Mouse (Mus musculus): ENCODE results near the gene Mpp5. TPM values are rescaled to one million over a fixed set of nuclear protein-coding genes. Genes with fewer than 3 reads are reported as not detected.

Mpp5 gene
- polyA plus RNA-seq (2012; rRNA removed) = 5.7 and 7.5 TPM in 2 replicates

DNA sequence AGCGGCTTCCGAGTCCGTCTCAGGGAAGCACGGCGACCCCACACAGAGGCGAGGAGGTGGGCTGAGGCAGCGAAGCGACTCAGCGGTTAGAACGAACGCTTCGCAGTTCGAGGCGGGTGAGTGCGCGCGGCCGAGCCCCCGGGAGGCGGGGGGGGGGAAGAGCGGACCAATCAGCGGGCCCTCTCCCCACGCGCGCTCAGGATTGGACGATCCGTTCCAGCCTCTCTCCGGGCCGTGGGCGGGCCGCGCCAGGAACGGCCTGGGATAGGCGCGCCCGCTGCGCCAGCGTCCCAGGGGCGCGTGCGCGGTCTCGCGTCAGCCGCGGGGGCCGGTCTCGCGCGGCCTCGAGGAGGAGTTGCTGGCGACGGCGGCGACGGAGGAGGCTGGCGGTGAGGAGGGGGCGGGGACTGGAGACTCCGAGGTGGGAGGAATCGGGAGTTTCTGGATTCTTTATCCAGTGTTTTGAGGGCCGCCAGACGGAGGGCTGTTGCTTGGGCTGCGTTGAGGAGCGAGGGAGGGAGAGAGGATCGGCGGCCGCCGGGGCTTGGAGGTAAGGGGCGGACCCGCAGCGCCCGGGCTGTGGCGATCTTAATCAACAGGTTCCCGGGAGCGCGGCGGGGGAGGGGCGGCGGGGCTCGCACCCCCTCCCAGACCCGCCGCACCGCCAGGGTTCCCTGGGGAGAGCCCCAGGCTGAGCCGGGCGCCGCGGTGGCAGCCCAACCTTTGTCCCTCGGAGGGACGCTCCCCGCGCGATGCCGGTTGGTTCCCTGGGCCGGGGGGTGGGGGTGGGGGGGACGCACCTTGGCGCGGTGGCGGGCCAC is at the start of gene Mpp5:
Gene Mpp5, plus strand, starts transcription at position 351 of the 821 bp plus-strand sequence.
- TF ChIP-seq POLR2A (IDR thresholded peaks at IDR 0.05; ENCODE audit: control insufficient read depth, low read depth, low read length) = peak; percentile 93
- no peak for TF ChIP-seq CTCF (IDR thresholded peaks at IDR 0.05; ENCODE audit: control insufficient read depth, insufficient read depth, insufficient replicate concordance, low read depth, low read length)
- Histone ChIP-seq H3K4me1 (ENCODE audit: control insufficient read depth, insufficient read depth, low read length) (no peaks in the 10 kb centered on the region; the same call in none of the 2 replicates), H3K27me3 (ENCODE audit: control insufficient read depth, insufficient read depth, low read length) (no peaks in the 10 kb centered on the region), H3K4me3 (ENCODE audit: control insufficient read depth, low read depth, low read length) (peak within 1 kb of the TSS; percentile 89), H3K36me3 (ENCODE audit: control insufficient read depth, insufficient read depth, low read length) (no peaks in the 10 kb centered on the region), H3K27ac (ENCODE audit: control insufficient read depth, insufficient read depth, low read depth, low read length) (peak within 1 kb of the TSS; percentile 95)

DNA sequence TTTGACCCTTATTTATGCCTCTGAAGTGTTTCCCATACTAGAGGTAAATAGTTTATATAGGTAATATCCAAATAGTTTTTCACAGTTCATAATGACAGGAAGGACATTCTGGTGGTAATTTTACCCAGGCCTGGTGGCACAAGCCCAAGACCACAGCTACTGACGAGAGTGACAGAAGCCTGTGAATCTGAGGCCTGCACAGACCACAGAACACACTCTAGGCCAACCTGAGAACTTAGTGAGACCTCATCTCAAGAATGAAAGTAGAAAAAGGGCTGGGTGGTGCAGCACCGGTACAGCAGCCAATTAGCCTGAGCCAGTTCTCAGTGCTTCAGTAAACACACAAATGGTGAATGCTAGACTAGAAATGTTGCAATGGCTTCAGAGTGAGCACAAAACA is 30.9 kb upstream of the Mpp5 start:
- no peaks in the 10 kb centered on the region for H3K36me3 ChIP-seq (ENCODE audit: control insufficient read depth, insufficient read depth, low read length)
- H3K4me1 ChIP-seq (ENCODE audit: control insufficient read depth, insufficient read depth, low read length) = no peaks in the 10 kb centered on the region
- TF ChIP-seq CTCF (IDR thresholded peaks at IDR 0.05; ENCODE audit: control insufficient read depth, insufficient read depth, insufficient replicate concordance, low read depth, low read length) (no peak), POLR2A (IDR thresholded peaks at IDR 0.05; ENCODE audit: control insufficient read depth, low read depth, low read length) (no peak)
- no peak overlapping the region for H3K27ac ChIP-seq (ENCODE audit: control insufficient read depth, insufficient read depth, low read depth, low read length)
- no peaks in the 10 kb centered on the region for H3K27me3 ChIP-seq (ENCODE audit: control insufficient read depth, insufficient read depth, low read length)
- H3K4me3 ChIP-seq (ENCODE audit: control insufficient read depth, low read depth, low read length) = no peak overlapping the region

DNA sequence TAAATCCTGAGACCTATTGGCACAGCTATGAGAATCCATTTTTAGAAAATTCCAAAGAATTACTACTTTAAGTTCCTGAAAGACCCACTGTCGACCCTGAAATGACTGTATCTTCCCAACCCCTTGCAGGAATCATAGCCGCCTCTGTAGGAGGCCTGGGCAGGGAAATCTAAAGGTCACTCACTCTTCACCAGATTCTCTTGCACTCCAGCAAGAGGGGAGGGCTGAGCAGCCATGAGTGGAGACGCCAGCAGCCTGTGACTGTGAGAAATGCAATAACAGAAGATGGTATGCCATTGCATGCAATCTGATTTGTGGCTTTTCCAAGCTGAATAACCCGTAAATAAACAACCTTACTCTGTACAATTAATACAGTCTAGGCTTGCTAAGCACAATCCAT is 21.0 kb upstream of the Mpp5 start:
- TF ChIP-seq CTCF (IDR thresholded peaks at IDR 0.05; ENCODE audit: control insufficient read depth, insufficient read depth, insufficient replicate concordance, low read depth, low read length) (no peak), POLR2A (IDR thresholded peaks at IDR 0.05; ENCODE audit: control insufficient read depth, low read depth, low read length) (no peak)
- Histone ChIP-seq H3K4me1 (ENCODE audit: control insufficient read depth, insufficient read depth, low read length) (no peaks in the 10 kb centered on the region), H3K27ac (ENCODE audit: control insufficient read depth, insufficient read depth, low read depth, low read length) (no peak overlapping the region), H3K27me3 (ENCODE audit: control insufficient read depth, insufficient read depth, low read length) (no peaks in the 10 kb centered on the region), H3K4me3 (ENCODE audit: control insufficient read depth, low read depth, low read length) (no peak overlapping the region), H3K36me3 (ENCODE audit: control insufficient read depth, insufficient read depth, low read length) (no peaks in the 10 kb centered on the region)

DNA sequence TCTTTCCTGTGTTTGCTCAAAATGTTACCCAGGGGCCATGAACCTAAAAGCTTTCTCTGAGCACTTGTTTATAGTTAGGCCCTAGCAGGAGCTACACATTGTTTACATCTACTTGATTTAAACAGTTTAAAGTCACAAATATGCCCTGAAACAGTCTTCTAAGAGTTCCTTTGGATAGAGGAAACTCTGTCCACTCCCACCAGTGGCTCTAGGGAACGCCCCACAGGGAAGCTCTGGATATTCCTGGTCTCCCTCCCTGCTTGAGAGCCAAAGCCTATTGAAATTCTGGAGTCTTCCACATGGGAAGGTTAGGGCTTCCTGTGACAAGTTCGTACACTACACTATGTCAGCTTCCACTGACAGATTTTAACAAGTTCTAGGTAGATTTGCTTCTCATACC is 9.1 kb upstream of the Mpp5 start:
- Histone ChIP-seq H3K4me3 (ENCODE audit: control insufficient read depth, low read depth, low read length) (no peak overlapping the region), H3K36me3 (ENCODE audit: control insufficient read depth, insufficient read depth, low read length) (no peaks in the 10 kb centered on the region), H3K4me1 (ENCODE audit: control insufficient read depth, insufficient read depth, low read length) (no peaks in the 10 kb centered on the region), H3K27ac (ENCODE audit: control insufficient read depth, insufficient read depth, low read depth, low read length) (no peak overlapping the region), H3K27me3 (ENCODE audit: control insufficient read depth, insufficient read depth, low read length) (no peaks in the 10 kb centered on the region)
- TF ChIP-seq CTCF (IDR thresholded peaks at IDR 0.05; ENCODE audit: control insufficient read depth, insufficient read depth, insufficient replicate concordance, low read depth, low read length) (no peak), POLR2A (IDR thresholded peaks at IDR 0.05; ENCODE audit: control insufficient read depth, low read depth, low read length) (no peak)

DNA sequence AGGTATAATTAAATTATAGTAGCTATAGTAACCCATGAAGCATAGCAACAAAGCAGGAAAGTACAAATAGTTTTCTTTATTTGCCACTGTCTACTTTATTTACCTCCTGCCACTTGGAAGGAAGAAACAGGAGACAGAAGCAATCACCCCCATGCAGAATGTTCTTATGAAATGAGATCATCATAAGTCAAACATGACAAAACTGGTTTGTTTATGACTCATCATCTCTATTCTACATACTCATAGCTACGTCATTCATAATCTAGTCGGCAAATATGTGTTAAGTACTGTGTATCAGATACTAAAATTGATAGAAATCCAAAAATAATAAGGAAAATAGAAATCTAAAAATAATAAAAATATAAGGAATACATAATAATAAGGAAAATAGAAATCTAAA is 8.4 kb upstream of the Mpp5 start:
- Histone ChIP-seq H3K27ac (ENCODE audit: control insufficient read depth, insufficient read depth, low read depth, low read length) (no peak overlapping the region), H3K4me1 (ENCODE audit: control insufficient read depth, insufficient read depth, low read length) (no peaks in the 10 kb centered on the region), H3K4me3 (ENCODE audit: control insufficient read depth, low read depth, low read length) (no peak overlapping the region), H3K27me3 (ENCODE audit: control insufficient read depth, insufficient read depth, low read length) (no peaks in the 10 kb centered on the region), H3K36me3 (ENCODE audit: control insufficient read depth, insufficient read depth, low read length) (no peaks in the 10 kb centered on the region)
- no peak for TF ChIP-seq POLR2A (IDR thresholded peaks at IDR 0.05; ENCODE audit: control insufficient read depth, low read depth, low read length)
- TF ChIP-seq CTCF (IDR thresholded peaks at IDR 0.05; ENCODE audit: control insufficient read depth, insufficient read depth, insufficient replicate concordance, low read depth, low read length) = no peak

DNA sequence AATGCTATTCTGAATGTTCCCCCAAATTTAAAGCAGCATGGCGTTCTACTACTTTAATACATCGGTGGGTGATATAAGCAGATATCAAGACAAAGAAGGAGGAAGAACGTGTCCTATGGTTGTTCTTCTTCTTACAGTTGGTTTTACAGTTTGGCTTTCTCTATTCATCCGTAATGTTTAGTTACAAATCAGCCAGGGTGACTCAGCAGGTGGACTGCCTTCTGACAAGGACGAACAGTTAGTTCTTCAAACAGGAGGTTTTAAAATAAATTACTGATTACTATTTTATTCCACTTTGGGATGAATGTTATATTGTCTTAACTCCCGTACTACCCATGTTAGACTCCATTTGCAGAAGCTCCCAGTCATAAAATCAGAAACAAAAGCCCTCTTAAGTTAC is 2.5 kb upstream of the Mpp5 start:
- Histone ChIP-seq H3K4me1 (ENCODE audit: control insufficient read depth, insufficient read depth, low read length) (no peaks in the 10 kb centered on the region; the same call in 1 of the 2 replicates), H3K27me3 (ENCODE audit: control insufficient read depth, insufficient read depth, low read length) (no peaks in the 10 kb centered on the region), H3K27ac (ENCODE audit: control insufficient read depth, insufficient read depth, low read depth, low read length) (no peak overlapping the region), H3K36me3 (ENCODE audit: control insufficient read depth, insufficient read depth, low read length) (no peaks in the 10 kb centered on the region), H3K4me3 (ENCODE audit: control insufficient read depth, low read depth, low read length) (no peak overlapping the region)
- TF ChIP-seq POLR2A (IDR thresholded peaks at IDR 0.05; ENCODE audit: control insufficient read depth, low read depth, low read length) (no peak), CTCF (IDR thresholded peaks at IDR 0.05; ENCODE audit: control insufficient read depth, insufficient read depth, insufficient replicate concordance, low read depth, low read length) (no peak)

DNA sequence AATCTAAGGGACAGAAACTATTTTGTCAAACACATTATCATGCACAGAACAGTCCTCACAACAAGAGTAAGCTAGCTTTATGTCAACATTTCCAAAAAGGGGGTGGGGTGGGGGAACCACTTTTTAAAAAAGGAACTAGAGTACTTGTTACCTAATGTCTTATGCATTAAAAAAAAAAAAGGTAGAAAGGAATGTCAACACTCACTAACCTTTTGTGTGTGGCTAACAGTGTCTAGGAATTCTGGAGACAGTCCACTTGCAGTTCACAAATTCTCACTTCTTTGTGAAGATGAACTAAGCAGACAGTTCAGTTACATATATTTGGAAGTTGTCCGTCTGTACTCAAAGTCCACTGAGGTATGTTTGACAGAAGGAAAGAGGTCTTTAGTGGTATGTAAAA is 1.3 kb upstream of the Mpp5 start:
- Histone ChIP-seq H3K4me1 (ENCODE audit: control insufficient read depth, insufficient read depth, low read length) (no peaks in the 10 kb centered on the region; the same call in none of the 2 replicates), H3K4me3 (ENCODE audit: control insufficient read depth, low read depth, low read length) (no peak overlapping the region; the same call in 1 of the 2 replicates), H3K36me3 (ENCODE audit: control insufficient read depth, insufficient read depth, low read length) (no peaks in the 10 kb centered on the region), H3K27ac (ENCODE audit: control insufficient read depth, insufficient read depth, low read depth, low read length) (no peak overlapping the region), H3K27me3 (ENCODE audit: control insufficient read depth, insufficient read depth, low read length) (no peaks in the 10 kb centered on the region)
- TF ChIP-seq CTCF (IDR thresholded peaks at IDR 0.05; ENCODE audit: control insufficient read depth, insufficient read depth, insufficient replicate concordance, low read depth, low read length) (no peak), POLR2A (IDR thresholded peaks at IDR 0.05; ENCODE audit: control insufficient read depth, low read depth, low read length) (no peak)
